Mouse (Mus musculus): ENCODE data around the gene Cstb. TPM values are rescaled to one million over a fixed set of nuclear protein-coding genes. Genes with fewer than 3 reads are reported as not detected.

Gene Cstb
- total RNA-seq, 2 experiments from 2014 or later, result 41.0 to 41.7 TPM

GRCm38 (mm10) chr10:78418791-78419190, 6.7 kb upstream of the Cstb start:
- intact Hi-C loops (cut with DNase I), result no loop called here
- TF ChIP-seq CTCF (IDR thresholded peaks at IDR 0.05), result no peak
- Histone ChIP-seq H3K4me3 (no peak overlapping the region), H3K27ac (no peak overlapping the region)
- DNase-seq (ENCODE audit: extremely low spot score in 1 of 2, low spot score in 2 of 2), result no peak

GRCm38 (mm10) chr10:78420929-78421328, 4.5 kb upstream of the Cstb start:
- intact Hi-C loops (cut with DNase I), result no loop called here
- TF ChIP-seq CTCF (IDR thresholded peaks at IDR 0.05), result no peak
- DNase-seq (ENCODE audit: extremely low spot score in 1 of 2, low spot score in 2 of 2), result no peak
- no peak overlapping the region for H3K27ac ChIP-seq
- H3K4me3 ChIP-seq, result no peak overlapping the region

GRCm38 (mm10) chr10:78422614-78423013, 2.9 kb upstream of the Cstb start:
- Histone ChIP-seq H3K4me3 (no peak overlapping the region), H3K27ac (no peak overlapping the region)
- TF ChIP-seq CTCF (IDR thresholded peaks at IDR 0.05), result no peak
- intact Hi-C loops (cut with DNase I), result no loop called here
- DNase-seq (ENCODE audit: extremely low spot score in 1 of 2, low spot score in 2 of 2), result no peak

- peak overlapping the region; percentile 96 for H3K27ac ChIP-seq
- peak overlapping the region; percentile 65 for H3K4me3 ChIP-seq
- DNase-seq (ENCODE audit: extremely low spot score in 1 of 2, low spot score in 2 of 2), result no peak
- no peak for TF ChIP-seq CTCF (IDR thresholded peaks at IDR 0.05)
- intact Hi-C loops (cut with DNase I), result no loop called here
Observed at GRCm38 (mm10) chr10:78426117-78426735, 757 bp downstream of the Cstb start.

GRCm38 (mm10) chr10:78428070-78428469, 2.6 kb downstream of the Cstb start:
- Histone ChIP-seq H3K27ac (no peak overlapping the region), H3K4me3 (no peak overlapping the region)
- intact Hi-C loops (cut with DNase I), result no loop called here
- DNase-seq (ENCODE audit: extremely low spot score in 1 of 2, low spot score in 2 of 2), result no peak
- no peak for TF ChIP-seq CTCF (IDR thresholded peaks at IDR 0.05)

- Histone ChIP-seq H3K27ac (no peak overlapping the region), H3K4me3 (no peak overlapping the region)
- intact Hi-C loops (cut with DNase I), result no loop called here
- no peak for DNase-seq (ENCODE audit: extremely low spot score in 1 of 2, low spot score in 2 of 2)
- no peak for TF ChIP-seq CTCF (IDR thresholded peaks at IDR 0.05)
Observed at GRCm38 (mm10) chr10:78429180-78429579, 3.7 kb downstream of the Cstb start.

- H3K27ac ChIP-seq, result no peak overlapping the region
- TF ChIP-seq CTCF (IDR thresholded peaks at IDR 0.05), result no peak
- H3K4me3 ChIP-seq, result no peak overlapping the region
- no peak for DNase-seq (ENCODE audit: extremely low spot score in 1 of 2, low spot score in 2 of 2)
- intact Hi-C loops (cut with DNase I), result loop anchor here (10.0 kb wide), 1 partner anchor 1235 kb away; the partner anchor contains the start of genes Madcam1 and Tpgs1
Observed at GRCm38 (mm10) chr10:78429776-78430175, 4.3 kb downstream of the Cstb start.

- intact Hi-C loops (cut with DNase I), result loop anchor here (10.0 kb wide), 1 partner anchor 1232 kb away; the partner anchor contains the start of genes Madcam1 and Tpgs1
Observed at GRCm38 (mm10) chr10:78432853-78433252, 7.4 kb downstream of the Cstb start.

GRCm38 (mm10) chr10:78438094-78438493, 12.6 kb downstream of the Cstb start:
- Histone ChIP-seq H3K4me3 (no peak overlapping the region), H3K27ac (no peak overlapping the region)
- intact Hi-C loops (cut with DNase I), result loop anchor here (10.0 kb wide), 1 partner anchor 1227 kb away; the partner anchor contains the start of genes Madcam1 and Tpgs1
- TF ChIP-seq CTCF (IDR thresholded peaks at IDR 0.05), result peak; percentile 99
- DNase-seq (ENCODE audit: extremely low spot score in 1 of 2, low spot score in 2 of 2), result peak; percentile 81 to 89

More at GRCm38 (mm10) chr10:78432853-78433252, 7.4 kb downstream of the Cstb start:
- DNase-seq (ENCODE audit: extremely low spot score in 1 of 2, low spot score in 2 of 2), result no peak
- Histone ChIP-seq H3K4me3 (no peak overlapping the region), H3K27ac (no peak overlapping the region)
- no peak for TF ChIP-seq CTCF (IDR thresholded peaks at IDR 0.05)

GRCm38 (mm10) chr10:78439550-78439949, 14.1 kb downstream of the Cstb start:
- intact Hi-C loops (cut with DNase I), result loop anchor here (10.0 kb wide), 1 partner anchor 1225 kb away; the partner anchor contains the start of genes Madcam1 and Tpgs1
- H3K4me3 ChIP-seq, result no peak overlapping the region
- peak; percentile 49 for TF ChIP-seq CTCF (IDR thresholded peaks at IDR 0.05)
- no peak for DNase-seq (ENCODE audit: extremely low spot score in 1 of 2, low spot score in 2 of 2)
- no peak overlapping the region for H3K27ac ChIP-seq

- intact Hi-C loops (cut with DNase I), result loop anchor here (1.0 to 10.0 kb wide), 2 partner anchors 47 to 1225 kb away; partner anchors contain the start of genes Madcam1 and Tpgs1
- no peak for TF ChIP-seq CTCF (IDR thresholded peaks at IDR 0.05)
- DNase-seq (ENCODE audit: extremely low spot score in 1 of 2, low spot score in 2 of 2), result no peak
Observed at GRCm38 (mm10) chr10:78439990-78440389, 14.5 kb downstream of the Cstb start.

GRCm38 (mm10) chr10:78440812-78441211, 15.3 kb downstream of the Cstb start:
- Histone ChIP-seq H3K27ac (no peak overlapping the region), H3K4me3 (no peak overlapping the region)
- intact Hi-C loops (cut with DNase I), result loop anchor here (1.0 kb wide), 1 partner anchor 46 kb away; no protein-coding TSS in a partner anchor
- peak; percentile 77 for TF ChIP-seq CTCF (IDR thresholded peaks at IDR 0.05)
- no peak for DNase-seq (ENCODE audit: extremely low spot score in 1 of 2, low spot score in 2 of 2)

More at GRCm38 (mm10) chr10:78439990-78440389, 14.5 kb downstream of the Cstb start:
- H3K4me3 ChIP-seq, result no peak overlapping the region
- H3K27ac ChIP-seq, result no peak overlapping the region

GRCm38 (mm10) chr10:78441606-78442005, 16.1 kb downstream of the Cstb start:
- no peak for TF ChIP-seq CTCF (IDR thresholded peaks at IDR 0.05)
- no peak overlapping the region for H3K27ac ChIP-seq
- intact Hi-C loops (cut with DNase I), result no loop called here
- no peak for DNase-seq (ENCODE audit: extremely low spot score in 1 of 2, low spot score in 2 of 2)
- no peak overlapping the region for H3K4me3 ChIP-seq

Data from left cerebral cortex, adult 2 months (tissue).